Mouse (Mus musculus): ENCODE measurements at regions not wholly inside any gene's neighbourhood (a gene's known extent, or its start where the extent isn't known, plus 50 kb on each side); places are given as distances from the start of the nearest gene placed in this dataset.
A peak's percentile ranks its signal among the peaks of the same experiment; 100 is the strongest.

GRCm38 (mm10) chr6:18680712-18681111 lies 166.1 kb upstream of the Cttnbp2 start:
- H3K27me3 ChIP-seq = no peaks in the 10 kb centered on the region
- no peak for ATAC-seq (ENCODE audit: low FRiP score, low read depth)
- H3K9me3 ChIP-seq = no peaks in the 10 kb centered on the region
- no peaks in the 10 kb centered on the region for H3K4me1 ChIP-seq (replicated peaks)
- no peak overlapping the region for H3K4me2 ChIP-seq
- no peak overlapping the region for H3K27ac ChIP-seq (replicated peaks)
- no peak overlapping the region for H3K9ac ChIP-seq
- no peaks in the 10 kb centered on the region for H3K36me3 ChIP-seq
- no peak overlapping the region for H3K4me3 ChIP-seq

DNA sequence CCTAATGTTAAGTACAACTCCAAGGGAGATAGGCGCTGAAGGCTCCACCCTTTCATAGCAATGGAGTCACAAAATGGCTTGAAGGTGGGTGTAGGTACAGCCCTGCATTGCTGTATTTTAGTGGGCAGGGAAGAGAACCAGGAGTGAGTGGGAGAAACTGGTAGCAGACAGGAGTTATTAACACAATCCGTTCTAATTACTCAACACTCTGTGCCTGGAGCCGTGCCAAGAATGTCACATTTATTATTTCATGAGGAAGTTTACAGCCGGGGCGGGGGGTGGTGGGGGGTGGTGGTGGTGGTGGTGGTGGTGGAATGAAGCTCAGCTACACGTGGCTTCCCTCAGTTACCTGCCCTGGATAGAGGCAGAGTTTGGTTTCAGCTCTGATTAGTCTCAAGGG lies 166.3 kb upstream of the Lsm8 start:
- Histone ChIP-seq H3K4me2 (no peak overlapping the region), H3K9me3 (no peaks in the 10 kb centered on the region), H3K4me1 (replicated peaks) (no peaks in the 10 kb centered on the region), H3K36me3 (no peaks in the 10 kb centered on the region), H3K27ac (replicated peaks) (no peak overlapping the region), H3K4me3 (no peak overlapping the region), H3K9ac (no peak overlapping the region), H3K27me3 (no peaks in the 10 kb centered on the region)
- no peak for ATAC-seq (ENCODE audit: low FRiP score, low read depth)
- WGBS = 60% methylated on average over 6 of the region's 6 CpGs

DNA sequence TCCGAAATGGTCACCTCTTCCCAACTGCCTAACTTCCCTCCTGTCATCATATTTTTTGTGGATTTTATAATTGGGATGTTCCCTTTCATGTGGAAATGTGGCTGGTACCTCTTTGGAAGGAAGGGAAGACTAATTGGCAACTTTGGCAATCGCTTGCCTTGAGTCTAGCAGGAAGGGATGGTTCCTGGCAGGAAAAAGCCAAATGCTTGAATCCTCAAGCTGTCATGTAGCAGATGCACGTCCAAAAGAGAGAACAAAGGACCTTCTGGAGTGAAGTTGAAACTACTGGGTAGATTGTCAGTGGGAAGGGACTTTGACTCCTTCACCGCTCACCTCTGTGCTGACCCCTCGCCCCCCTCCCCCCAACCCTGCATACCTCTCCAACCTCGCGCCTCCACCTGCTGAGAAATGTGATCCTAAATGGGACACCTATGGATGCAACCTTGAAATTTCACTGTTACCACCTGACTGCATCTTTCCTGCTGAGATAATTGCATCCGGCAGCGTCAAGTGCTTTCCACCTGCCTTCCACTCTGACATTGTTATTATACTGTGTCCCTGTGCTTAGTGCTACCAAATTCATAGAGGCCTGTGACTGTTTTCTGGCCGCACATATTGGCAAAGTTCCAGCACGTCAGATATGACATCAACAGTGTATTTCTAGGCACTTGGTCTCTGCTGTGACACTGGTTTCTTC lies 159.6 kb upstream of the Lsm8 start:
- Histone ChIP-seq H3K4me3 (no peak overlapping the region), H3K4me1 (replicated peaks) (no peaks in the 10 kb centered on the region), H3K36me3 (no peaks in the 10 kb centered on the region), H3K4me2 (no peak overlapping the region), H3K27ac (replicated peaks) (peak overlapping the region; percentile 63; the same call in 1 of the 2 replicates), H3K9ac (no peak overlapping the region), H3K9me3 (no peaks in the 10 kb centered on the region), H3K27me3 (no peaks in the 10 kb centered on the region)
- ATAC-seq (ENCODE audit: low FRiP score, low read depth) = no peak; the same call in 1 of the 2 replicates
- 43% methylated on average over 11 of the region's 11 CpGs for WGBS

DNA sequence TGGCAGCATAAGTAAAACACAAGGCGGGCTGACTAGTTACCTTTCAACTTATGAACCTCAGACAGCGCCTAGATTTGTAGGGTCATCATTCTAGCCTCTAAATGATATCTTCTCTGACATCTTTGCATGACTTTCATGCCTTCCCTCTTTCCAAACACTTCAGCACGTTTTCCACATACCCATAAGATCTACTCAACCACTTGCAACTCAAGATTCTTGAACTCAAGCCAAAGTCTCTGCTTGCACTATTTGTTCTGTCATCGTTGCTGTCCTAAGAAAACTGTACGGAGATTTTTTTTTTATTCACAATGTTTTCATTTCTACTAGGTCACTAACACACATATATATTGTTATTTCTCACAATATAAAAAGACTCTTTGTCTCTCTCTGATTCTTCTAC lies 150.8 kb upstream of the Lsm8 start:
- WGBS = 74% methylated on average over 5 of the region's 5 CpGs
- Histone ChIP-seq H3K9ac (no peak overlapping the region), H3K36me3 (no peaks in the 10 kb centered on the region), H3K4me1 (replicated peaks) (0 out of 2 replicates have a peak, but pooled peaks cover 6% of the 10 kb centered on the region), H3K4me3 (no peak overlapping the region), H3K27ac (replicated peaks) (no peak overlapping the region), H3K4me2 (no peak overlapping the region), H3K9me3 (no peaks in the 10 kb centered on the region), H3K27me3 (no peaks in the 10 kb centered on the region)
- no peak for ATAC-seq (ENCODE audit: low FRiP score, low read depth)

DNA sequence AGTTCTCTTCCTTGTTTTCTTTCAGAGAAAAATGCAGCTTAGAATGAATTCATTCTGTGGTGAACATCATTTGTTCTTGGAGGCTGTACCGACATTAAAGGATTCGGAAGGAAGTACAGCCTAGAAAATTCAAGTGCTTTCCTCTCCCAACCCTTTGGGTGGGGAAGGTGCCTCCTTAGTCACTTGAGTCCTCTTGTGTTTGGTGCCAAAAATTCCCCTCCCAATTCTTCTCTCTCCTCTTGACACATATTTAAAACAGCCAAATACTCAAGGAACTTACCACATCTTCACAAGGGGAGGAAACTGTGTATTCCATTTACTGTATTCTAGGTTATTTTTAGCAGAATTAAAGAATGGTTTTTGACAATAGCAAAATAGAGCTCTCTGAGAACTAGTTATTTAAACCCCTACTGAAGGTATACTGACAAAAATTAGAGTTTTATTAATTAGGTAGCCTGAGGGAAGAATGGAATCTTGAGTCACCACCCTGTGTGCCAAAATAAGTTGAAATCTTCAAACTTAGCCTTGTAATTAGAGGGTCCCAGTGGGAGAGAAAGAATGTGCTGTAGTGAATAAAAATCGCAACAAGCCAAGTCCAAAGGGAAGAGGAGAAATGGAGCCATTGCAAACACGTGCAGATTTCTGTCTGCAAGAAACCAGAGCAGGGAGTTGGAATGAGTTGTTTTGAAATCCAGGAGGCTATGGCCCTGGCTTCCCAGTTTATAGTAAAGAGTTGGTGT lies 149.2 kb upstream of the Lsm8 start:
- no peak overlapping the region for H3K4me3 ChIP-seq
- WGBS = 50% methylated on average over 4 of the region's 4 CpGs
- no peak overlapping the region for H3K4me2 ChIP-seq
- H3K27me3 ChIP-seq = no peaks in the 10 kb centered on the region
- H3K9ac ChIP-seq = no peak overlapping the region
- H3K27ac ChIP-seq (replicated peaks) = no peak overlapping the region
- no peaks in the 10 kb centered on the region for H3K36me3 ChIP-seq
- ATAC-seq (ENCODE audit: low FRiP score, low read depth) = no peak
- H3K9me3 ChIP-seq = no peaks in the 10 kb centered on the region
- H3K4me1 ChIP-seq (replicated peaks) = 0 out of 2 replicates have a peak, but pooled peaks cover 6% of the 10 kb centered on the region

DNA sequence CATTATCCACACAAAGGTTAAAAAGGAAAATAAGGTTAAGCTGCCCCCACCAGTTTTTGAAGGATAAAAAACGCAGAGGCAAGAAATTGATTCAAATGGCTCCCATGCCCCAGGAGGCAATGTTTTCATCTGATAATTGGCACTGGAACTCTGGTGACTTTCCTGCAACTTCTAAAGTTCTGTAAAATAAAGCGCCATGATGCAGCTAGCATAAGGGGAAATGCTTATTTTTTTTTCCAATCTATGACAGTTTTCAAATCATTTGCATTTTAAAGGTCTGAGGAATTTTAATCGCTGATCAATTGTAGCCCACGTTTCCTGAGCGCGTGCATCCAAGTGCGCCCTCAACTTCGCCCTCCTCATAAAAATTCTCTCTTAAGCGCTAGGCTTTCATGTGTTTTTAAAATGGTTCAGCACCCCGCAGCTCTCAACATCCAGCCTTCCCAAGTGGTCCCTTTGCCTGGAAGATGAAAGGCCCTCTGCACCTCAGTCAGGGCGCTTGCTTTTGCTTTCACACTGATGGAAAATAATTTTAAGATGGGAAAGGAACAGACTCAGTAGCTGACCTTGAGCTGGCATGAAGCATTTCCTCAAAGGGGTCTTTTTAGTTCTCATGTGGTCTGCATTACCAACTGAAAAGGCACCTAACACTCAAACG lies 148.5 kb upstream of the Lsm8 start:
- no peak overlapping the region for H3K4me3 ChIP-seq
- H3K4me2 ChIP-seq = peak overlapping the region; percentile 24
- 0 out of 2 replicates have a peak overlapping the region, but pooled peaks have one; percentile 10 for H3K9ac ChIP-seq
- H3K27me3 ChIP-seq = no peaks in the 10 kb centered on the region
- no peak overlapping the region for H3K27ac ChIP-seq (replicated peaks)
- H3K9me3 ChIP-seq = no peaks in the 10 kb centered on the region
- ATAC-seq (ENCODE audit: low FRiP score, low read depth) = no peak
- WGBS = 12% methylated on average over 12 of the region's 12 CpGs
- 0 out of 2 replicates have a peak, but pooled peaks cover 6% of the 10 kb centered on the region for H3K4me1 ChIP-seq (replicated peaks)
- no peaks in the 10 kb centered on the region for H3K36me3 ChIP-seq

- WGBS = 83% methylated on average over 1 of the region's 1 CpGs
- Histone ChIP-seq H3K27me3 (no peaks in the 10 kb centered on the region), H3K36me3 (no peaks in the 10 kb centered on the region), H3K4me3 (no peak overlapping the region), H3K9ac (no peak overlapping the region), H3K4me2 (no peak overlapping the region), H3K4me1 (replicated peaks) (no peaks in the 10 kb centered on the region), H3K9me3 (no peaks in the 10 kb centered on the region), H3K27ac (replicated peaks) (no peak overlapping the region)
- no peak for ATAC-seq (ENCODE audit: low FRiP score, low read depth)
These were observed 137.6 kb upstream of the Lsm8 start for GRCm38 (mm10) chr6:18710763-18711162.

GRCm38 (mm10) chr6:18748859-18749258 lies 99.5 kb upstream of the Lsm8 start:
- no peak overlapping the region for H3K4me3 ChIP-seq
- no peaks in the 10 kb centered on the region for H3K36me3 ChIP-seq
- H3K4me1 ChIP-seq (replicated peaks) = no peaks in the 10 kb centered on the region
- no peak for ATAC-seq (ENCODE audit: low FRiP score, low read depth)
- no peak overlapping the region for H3K9ac ChIP-seq
- H3K9me3 ChIP-seq = no peaks in the 10 kb centered on the region
- H3K27me3 ChIP-seq = no peaks in the 10 kb centered on the region
- WGBS = 69% methylated on average over 2 of the region's 2 CpGs
- H3K27ac ChIP-seq (replicated peaks) = no peak overlapping the region
- H3K4me2 ChIP-seq = no peak overlapping the region

GRCm38 (mm10) chr6:18764536-18764935 lies 83.8 kb upstream of the Lsm8 start:
- no peaks in the 10 kb centered on the region for H3K27me3 ChIP-seq
- H3K9me3 ChIP-seq = no peaks in the 10 kb centered on the region
- no peak overlapping the region for H3K27ac ChIP-seq (replicated peaks)
- no peaks in the 10 kb centered on the region for H3K36me3 ChIP-seq
- WGBS = 92% methylated on average over 2 of the region's 2 CpGs
- no peak for ATAC-seq (ENCODE audit: low FRiP score, low read depth)
- H3K4me3 ChIP-seq = no peak overlapping the region
- no peak overlapping the region for H3K4me2 ChIP-seq
- H3K4me1 ChIP-seq (replicated peaks) = no peaks in the 10 kb centered on the region
- H3K9ac ChIP-seq = no peak overlapping the region

- H3K36me3 ChIP-seq = no peaks in the 10 kb centered on the region
- H3K9me3 ChIP-seq = no peaks in the 10 kb centered on the region
- no peak overlapping the region for H3K9ac ChIP-seq
- H3K27me3 ChIP-seq = no peaks in the 10 kb centered on the region
- no peak for ATAC-seq (ENCODE audit: low FRiP score, low read depth)
- WGBS = 48% methylated on average over 4 of the region's 4 CpGs
- H3K4me2 ChIP-seq = no peak overlapping the region
- H3K4me3 ChIP-seq = no peak overlapping the region
- H3K27ac ChIP-seq (replicated peaks) = no peak overlapping the region; the same call in 1 of the 2 replicates
- H3K4me1 ChIP-seq (replicated peaks) = no peaks in the 10 kb centered on the region
These were observed 53.0 kb upstream of the Lsm8 start for GRCm38 (mm10) chr6:18795390-18795789.

DNA sequence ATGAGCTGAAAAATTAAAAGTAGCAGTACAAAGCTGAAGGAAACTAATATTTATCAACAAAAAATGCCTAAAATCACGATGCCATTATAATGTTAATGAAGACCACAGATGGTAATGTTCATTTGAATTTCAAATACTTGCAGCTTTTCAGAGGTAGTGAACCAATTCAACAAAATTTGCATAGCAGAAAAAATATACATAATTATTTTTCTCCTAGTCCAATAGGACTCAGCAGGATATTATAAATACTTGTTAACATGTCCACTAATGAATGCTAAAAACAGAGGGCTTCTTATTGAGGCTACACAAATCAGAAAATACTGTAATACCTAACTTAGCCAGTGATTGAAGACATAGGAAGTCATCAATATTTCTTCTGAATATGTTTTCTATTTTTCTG lies 52.5 kb upstream of the Lsm8 start:
- no peaks in the 10 kb centered on the region for H3K27me3 ChIP-seq
- WGBS = 18% methylated on average over 1 of the region's 1 CpGs
- H3K4me3 ChIP-seq = no peak overlapping the region
- no peaks in the 10 kb centered on the region for H3K36me3 ChIP-seq
- no peak overlapping the region for H3K4me2 ChIP-seq
- no peaks in the 10 kb centered on the region for H3K4me1 ChIP-seq (replicated peaks)
- no peaks in the 10 kb centered on the region for H3K9me3 ChIP-seq
- no peak for ATAC-seq (ENCODE audit: low FRiP score, low read depth)
- no peak overlapping the region for H3K27ac ChIP-seq (replicated peaks)
- H3K9ac ChIP-seq = no peak overlapping the region

DNA sequence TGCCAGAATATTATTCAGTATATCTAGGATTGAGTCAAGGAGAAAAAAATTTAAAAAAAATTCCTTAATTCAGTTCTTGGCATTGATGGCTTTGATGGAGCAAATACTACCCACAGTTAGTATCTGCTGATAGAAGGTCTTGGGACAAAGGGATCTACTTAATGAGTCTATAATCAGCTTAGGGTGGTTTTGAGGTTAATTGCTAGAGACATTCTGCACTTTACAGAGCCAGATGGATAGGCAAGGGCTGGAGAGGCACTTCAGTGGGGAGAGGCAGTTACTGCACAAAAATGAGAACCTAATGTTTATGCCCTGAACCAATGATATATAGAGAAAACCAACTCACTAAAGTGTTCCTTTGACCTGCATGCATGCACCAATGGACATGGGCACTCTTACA lies 51.8 kb upstream of the Lsm8 start:
- ATAC-seq (ENCODE audit: low FRiP score, low read depth) = no peak
- Histone ChIP-seq H3K9me3 (no peaks in the 10 kb centered on the region), H3K9ac (no peak overlapping the region), H3K27ac (replicated peaks) (no peak overlapping the region), H3K4me2 (no peak overlapping the region), H3K4me3 (no peak overlapping the region), H3K36me3 (no peaks in the 10 kb centered on the region), H3K4me1 (replicated peaks) (no peaks in the 10 kb centered on the region), H3K27me3 (no peaks in the 10 kb centered on the region)

Data from hindbrain, embryonic 15.5 days (tissue).